Mouse (Mus musculus): Measurements from ENCODE around the gene Rps6ka4.

DNA sequence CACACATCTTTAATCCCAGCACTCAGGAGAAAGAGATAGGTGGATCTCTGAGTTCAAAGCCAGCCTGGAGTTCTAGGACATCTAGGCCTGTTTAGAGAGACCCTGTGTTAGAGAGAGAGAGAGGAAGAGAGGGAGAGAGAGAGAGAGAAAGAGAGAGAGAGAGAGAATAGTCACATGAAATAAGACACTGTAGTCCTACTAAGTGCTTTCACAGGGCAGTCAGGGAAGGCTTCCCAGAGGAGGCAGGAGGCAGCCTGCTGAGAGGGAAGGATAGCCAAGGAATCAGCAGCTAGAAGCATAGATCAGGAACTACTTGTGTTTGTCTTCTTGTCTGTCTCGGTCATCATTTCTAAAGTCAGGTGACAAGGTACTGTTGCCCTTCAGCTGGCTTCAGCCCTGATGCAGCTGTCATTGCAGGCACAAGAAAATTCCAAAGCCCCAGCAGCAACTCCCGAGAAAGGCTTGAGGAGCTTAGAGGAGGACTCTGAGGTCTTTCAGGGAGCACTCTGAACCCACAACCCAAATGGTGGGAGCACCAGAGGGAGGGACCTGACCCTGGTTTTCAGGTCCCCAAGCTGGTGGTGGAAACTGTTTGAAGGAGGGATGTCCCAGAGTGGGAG, 18.7 kb upstream of the Rps6ka4 start:
- TF ChIP-seq EP300 (IDR thresholded peaks at IDR 0.05; ENCODE audit: insufficient read depth, low read depth, low read length): no peak
- TF ChIP-seq CTCF (IDR thresholded peaks at IDR 0.05): no peak
- TF ChIP-seq POLR2A (IDR thresholded peaks at IDR 0.05; ENCODE audit: insufficient read depth, low read depth, low read length): no peak
